Mouse (Mus musculus): Measurements from ENCODE around the gene Prss30. TPM values are rescaled to one million over a fixed set of nuclear protein-coding genes. Genes with fewer than 3 reads are reported as not detected.

Gene Prss30
- polyA plus RNA-seq, 1 experiment from 2014 or later: not detected

GRCm38 (mm10) chr17:23994667-23995066 is 14.3 kb upstream of the Prss30 start:
- no peaks in the 10 kb centered on the region for H3K27me3 ChIP-seq (ENCODE audit: control insufficient read depth, insufficient read depth, low read length)
- no peak for DNase-seq
- no peak overlapping the region for H3K4me3 ChIP-seq (replicated peaks; ENCODE audit: low read depth, low read length)
- no peaks in the 10 kb centered on the region for H3K9me3 ChIP-seq (ENCODE audit: control insufficient read depth, low read length)
- H3K36me3 ChIP-seq (ENCODE audit: control insufficient read depth, insufficient read depth, low read length): no peaks in the 10 kb centered on the region
- no peak overlapping the region for H3K4me2 ChIP-seq (ENCODE audit: low read length)
- no peak for ATAC-seq (ENCODE audit: low FRiP score, low TSS enrichment)
- WGBS: 72% methylated on average over 7 of the region's 7 CpGs
- H3K27ac ChIP-seq (replicated peaks; ENCODE audit: low read depth, low read length): no peak overlapping the region
- no peak overlapping the region for H3K9ac ChIP-seq (replicated peaks; ENCODE audit: low read length)
- peaks cover 8% of the 10 kb centered on the region; the same call in 1 of the 2 replicates for H3K4me1 ChIP-seq (ENCODE audit: control insufficient read depth, insufficient read depth, low read length)

GRCm38 (mm10) chr17:23993559-23994428 is 13.4 kb upstream of the Prss30 start:
- H3K4me3 ChIP-seq (replicated peaks; ENCODE audit: low read depth, low read length): peak overlapping the region; percentile 26
- WGBS: 10% methylated on average over 31 of the region's 31 CpGs
- no peaks in the 10 kb centered on the region for H3K27me3 ChIP-seq (ENCODE audit: control insufficient read depth, insufficient read depth, low read length)
- H3K4me2 ChIP-seq (ENCODE audit: low read length): peak overlapping the region; percentile 62
- H3K36me3 ChIP-seq (ENCODE audit: control insufficient read depth, insufficient read depth, low read length): no peaks in the 10 kb centered on the region
- peak overlapping the region; percentile 59 for H3K9ac ChIP-seq (replicated peaks; ENCODE audit: low read length)
- 0 out of 2 replicates have a peak overlapping the region, but pooled peaks have one; percentile 9 for H3K27ac ChIP-seq (replicated peaks; ENCODE audit: low read depth, low read length)
- H3K9me3 ChIP-seq (ENCODE audit: control insufficient read depth, low read length): no peaks in the 10 kb centered on the region
- DNase-seq (peak; percentile 96), ATAC-seq (ENCODE audit: low FRiP score, low TSS enrichment) (peak; percentile 85)
- H3K4me1 ChIP-seq (ENCODE audit: control insufficient read depth, insufficient read depth, low read length): peaks cover 8% of the 10 kb centered on the region; the same call in 1 of the 2 replicates

- ATAC-seq (ENCODE audit: low FRiP score, low TSS enrichment) (peak; percentile 72), DNase-seq (peak; percentile 4)
- no peaks in the 10 kb centered on the region for H3K36me3 ChIP-seq (ENCODE audit: control insufficient read depth, insufficient read depth, low read length)
- WGBS: 76% methylated on average over 9 of the region's 9 CpGs
- H3K9ac ChIP-seq (replicated peaks; ENCODE audit: low read length): peak overlapping the region; percentile 23; the same call in 1 of the 2 replicates
- peaks cover 8% of the 10 kb centered on the region; the same call in 1 of the 2 replicates for H3K4me1 ChIP-seq (ENCODE audit: control insufficient read depth, insufficient read depth, low read length)
- peak overlapping the region; percentile 62 for H3K4me2 ChIP-seq (ENCODE audit: low read length)
- H3K9me3 ChIP-seq (ENCODE audit: control insufficient read depth, low read length): no peaks in the 10 kb centered on the region
- peak overlapping the region; percentile 26; the same call in 1 of the 2 replicates for H3K4me3 ChIP-seq (replicated peaks; ENCODE audit: low read depth, low read length)
- H3K27ac ChIP-seq (replicated peaks; ENCODE audit: low read depth, low read length): 0 out of 2 replicates have a peak overlapping the region, but pooled peaks have one; percentile 8
- no peaks in the 10 kb centered on the region for H3K27me3 ChIP-seq (ENCODE audit: control insufficient read depth, insufficient read depth, low read length)
These were observed 12.6 kb upstream of the Prss30 start for GRCm38 (mm10) chr17:23992789-23993553.

GRCm38 (mm10) chr17:23989802-23990201 is 9.4 kb upstream of the Prss30 start:
- ATAC-seq (ENCODE audit: low FRiP score, low TSS enrichment): no peak
- Histone ChIP-seq H3K9me3 (ENCODE audit: control insufficient read depth, low read length) (no peaks in the 10 kb centered on the region), H3K4me2 (ENCODE audit: low read length) (no peak overlapping the region), H3K4me3 (replicated peaks; ENCODE audit: low read depth, low read length) (no peak overlapping the region), H3K4me1 (ENCODE audit: control insufficient read depth, insufficient read depth, low read length) (peaks cover 8% of the 10 kb centered on the region; the same call in 1 of the 2 replicates), H3K27me3 (ENCODE audit: control insufficient read depth, insufficient read depth, low read length) (no peaks in the 10 kb centered on the region), H3K27ac (replicated peaks; ENCODE audit: low read depth, low read length) (no peak overlapping the region), H3K9ac (replicated peaks; ENCODE audit: low read length) (no peak overlapping the region), H3K36me3 (ENCODE audit: control insufficient read depth, insufficient read depth, low read length) (no peaks in the 10 kb centered on the region)
- 35% methylated on average over 2 of the region's 2 CpGs for WGBS
- no peak for DNase-seq

GRCm38 (mm10) chr17:23984989-23985388 is 4.6 kb upstream of the Prss30 start:
- WGBS: 78% methylated on average over 1 of the region's 1 CpGs

GRCm38 (mm10) chr17:23982912-23983311 is 2.5 kb upstream of the Prss30 start:
- no peak overlapping the region for H3K27ac ChIP-seq (replicated peaks; ENCODE audit: low read depth, low read length)
- H3K36me3 ChIP-seq (ENCODE audit: control insufficient read depth, insufficient read depth, low read length): no peaks in the 10 kb centered on the region
- no peak overlapping the region for H3K4me2 ChIP-seq (ENCODE audit: low read length)
- no peaks in the 10 kb centered on the region for H3K4me1 ChIP-seq (ENCODE audit: control insufficient read depth, insufficient read depth, low read length)
- no peaks in the 10 kb centered on the region for H3K27me3 ChIP-seq (ENCODE audit: control insufficient read depth, insufficient read depth, low read length)
- WGBS: 74% methylated on average over 4 of the region's 4 CpGs
- no peak overlapping the region for H3K9ac ChIP-seq (replicated peaks; ENCODE audit: low read length)
- no peak for ATAC-seq (ENCODE audit: low FRiP score, low TSS enrichment)
- H3K9me3 ChIP-seq (ENCODE audit: control insufficient read depth, low read length): no peaks in the 10 kb centered on the region
- no peak for DNase-seq
- H3K4me3 ChIP-seq (replicated peaks; ENCODE audit: low read depth, low read length): no peak overlapping the region

More at GRCm38 (mm10) chr17:23984989-23985388, 4.6 kb upstream of the Prss30 start:
- H3K27me3 ChIP-seq (ENCODE audit: control insufficient read depth, insufficient read depth, low read length): no peaks in the 10 kb centered on the region
- H3K27ac ChIP-seq (replicated peaks; ENCODE audit: low read depth, low read length): no peak overlapping the region
- H3K9me3 ChIP-seq (ENCODE audit: control insufficient read depth, low read length): no peaks in the 10 kb centered on the region
- H3K4me3 ChIP-seq (replicated peaks; ENCODE audit: low read depth, low read length): no peak overlapping the region
- H3K36me3 ChIP-seq (ENCODE audit: control insufficient read depth, insufficient read depth, low read length): no peaks in the 10 kb centered on the region
- no peaks in the 10 kb centered on the region for H3K4me1 ChIP-seq (ENCODE audit: control insufficient read depth, insufficient read depth, low read length)
- no peak for DNase-seq
- ATAC-seq (ENCODE audit: low FRiP score, low TSS enrichment): no peak
- no peak overlapping the region for H3K9ac ChIP-seq (replicated peaks; ENCODE audit: low read length)
- no peak overlapping the region for H3K4me2 ChIP-seq (ENCODE audit: low read length)

- Histone ChIP-seq H3K9me3 (ENCODE audit: control insufficient read depth, low read length) (no peaks in the 10 kb centered on the region), H3K27ac (replicated peaks; ENCODE audit: low read depth, low read length) (no peak overlapping the region), H3K4me3 (replicated peaks; ENCODE audit: low read depth, low read length) (no peak overlapping the region), H3K36me3 (ENCODE audit: control insufficient read depth, insufficient read depth, low read length) (no peaks in the 10 kb centered on the region), H3K4me1 (ENCODE audit: control insufficient read depth, insufficient read depth, low read length) (no peaks in the 10 kb centered on the region), H3K9ac (replicated peaks; ENCODE audit: low read length) (no peak overlapping the region), H3K27me3 (ENCODE audit: control insufficient read depth, insufficient read depth, low read length) (no peaks in the 10 kb centered on the region), H3K4me2 (ENCODE audit: low read length) (no peak overlapping the region)
- DNase-seq (no peak), ATAC-seq (ENCODE audit: low FRiP score, low TSS enrichment) (no peak)
- WGBS: 80% methylated on average over 3 of the region's 3 CpGs
These were observed 895 bp downstream of the Prss30 start for GRCm38 (mm10) chr17:23979471-23979870.

- DNase-seq (no peak), ATAC-seq (ENCODE audit: low FRiP score, low TSS enrichment) (no peak)
- Histone ChIP-seq H3K9ac (replicated peaks; ENCODE audit: low read length) (no peak overlapping the region), H3K4me2 (ENCODE audit: low read length) (no peak overlapping the region), H3K4me1 (ENCODE audit: control insufficient read depth, insufficient read depth, low read length) (no peaks in the 10 kb centered on the region), H3K27me3 (ENCODE audit: control insufficient read depth, insufficient read depth, low read length) (no peaks in the 10 kb centered on the region), H3K36me3 (ENCODE audit: control insufficient read depth, insufficient read depth, low read length) (no peaks in the 10 kb centered on the region), H3K4me3 (replicated peaks; ENCODE audit: low read depth, low read length) (no peak overlapping the region), H3K9me3 (ENCODE audit: control insufficient read depth, low read length) (no peaks in the 10 kb centered on the region), H3K27ac (replicated peaks; ENCODE audit: low read depth, low read length) (no peak overlapping the region)
- 74% methylated on average over 4 of the region's 4 CpGs for WGBS
These were observed 3.7 kb downstream of the Prss30 start for GRCm38 (mm10) chr17:23976665-23977064.
